Mouse (Mus musculus) cortical plate, adult 2 months (tissue): ENCODE measurements at regions not wholly inside any gene's neighbourhood (a gene's known extent, or its start where the extent isn't known, plus 50 kb on each side); places are given as distances from the start of the nearest gene placed in this dataset.

Experiments
- CTCF ChIP-seq: fragments of 200-500 bp; IDR thresholded peaks from 2 replicates; pipeline ENCODE4 v1.5.1; 2011; ENCODE audit warnings: mild to moderate bottlenecking, control low read depth, low read length; ENCODE audit not compliant: insufficient read depth; ENCODE audit errors: extremely low read depth
- POLR2A ChIP-seq: fragments of 200-500 bp; IDR thresholded peaks from 2 replicates; pipeline ENCODE4 v1.6.1; 2011; ENCODE audit warnings: mild to moderate bottlenecking, low read length, control low read depth; ENCODE audit not compliant: insufficient read depth; ENCODE audit errors: extremely low read depth

GRCm38 (mm10) chr15:86673096-86673520, 458.8 kb downstream of the Tbc1d22a start:
- no peak for TF ChIP-seq POLR2A
- no peak for TF ChIP-seq CTCF
